In the genomic region with DNA sequence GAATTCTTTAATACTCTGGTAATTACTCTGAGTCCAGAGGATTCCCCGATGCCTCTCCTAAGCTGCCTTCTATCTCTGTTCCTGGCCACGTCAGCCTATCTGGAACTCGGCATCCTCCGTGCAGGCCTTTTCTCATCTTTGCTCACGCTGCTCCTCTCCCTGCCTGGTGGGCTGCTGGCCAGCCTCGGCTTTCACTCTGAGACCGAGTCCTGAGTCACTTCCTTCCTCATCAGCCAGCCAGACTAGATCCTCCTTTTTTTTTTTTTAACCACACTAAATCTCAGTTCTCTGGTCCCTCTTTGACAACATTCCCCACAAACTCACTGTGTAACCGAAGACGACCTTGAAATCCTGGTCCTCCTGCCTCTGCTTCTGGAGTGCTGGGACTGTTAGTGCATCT, we compare ENCODE assay signal across 8 mouse cellular contexts. TPM values are rescaled to one million over a fixed set of nuclear protein-coding genes. Genes with fewer than 3 reads are reported as not detected.
A peak's percentile ranks its signal among the peaks of the same experiment; 100 is the strongest.
DNase-seq lines count a peak whose midpoint lies in the region; ATAC-seq lines count a peak whose summit lies in the region.

No protein-coding gene starts in this region.

- DNase-seq in left cerebral cortex, postnatal 14 days (ENCODE audit: low spot score in 2 of 2): peak; percentile 48 to 59
- DNase-seq in left cerebral cortex, adult 11 months (ENCODE audit: low spot score): no peak
- peak; percentile 65 to 84 for DNase-seq in adrenal gland, postnatal 36 days
- no peak for DNase-seq in yolk sac, embryonic 10.5 days (ENCODE audit: low spot score)
- no peak for DNase-seq in B cell, adult 2 months

- peaks cover 20% of the 10 kb centered on the region for H3K36me3 ChIP-seq in heart, embryonic 14.5 days (ENCODE audit: control insufficient read depth, insufficient read depth, low read length)
- H3K36me3 ChIP-seq in macrophage (ENCODE audit: inconsistent target): no peaks in the 10 kb centered on the region
- H3K36me3 ChIP-seq in midbrain, embryonic 16.5 days (ENCODE audit: control insufficient read depth, insufficient read depth, low read length): no peaks in the 10 kb centered on the region

- peaks cover 13% of the 10 kb centered on the region for H3K79me2 ChIP-seq in macrophage (ENCODE audit: inconsistent target)

- H3K4me2 ChIP-seq in heart, embryonic 14.5 days (ENCODE audit: low read length): no peak overlapping the region
- no peak overlapping the region for H3K4me2 ChIP-seq in midbrain, embryonic 16.5 days (ENCODE audit: low read length)

- 46% methylated on average over 9 of the region's 9 CpGs for WGBS in heart, embryonic 14.5 days
- 1% methylated on average over 9 of the region's 9 CpGs for WGBS in macrophage (ENCODE audit: missing documents)
- WGBS in midbrain, embryonic 16.5 days: 86% methylated on average over 9 of the region's 9 CpGs

- no peak overlapping the region for H3K4me3 ChIP-seq in heart, embryonic 14.5 days (ENCODE audit: control insufficient read depth in 1 of 2, insufficient read depth in 1 of 2, low read depth in 1 of 2, low read length in 2 of 2)
- H3K4me3 ChIP-seq in macrophage (ENCODE audit: inconsistent target): no peak overlapping the region
- H3K4me3 ChIP-seq in midbrain, embryonic 16.5 days (ENCODE audit: low read depth, low read length): no peak overlapping the region

- peak overlapping the region; percentile 46 to 59; a peak in 3 of 4 replicates for H3K27ac ChIP-seq in heart, embryonic 14.5 days (replicated peaks in 1 of 2; ENCODE audit: control insufficient read depth in 1 of 2, insufficient read depth in 1 of 2, low read depth in 2 of 2, low read length in 2 of 2)
- H3K27ac ChIP-seq in macrophage: peak overlapping the region; percentile 56
- no peak overlapping the region for H3K27ac ChIP-seq in midbrain, embryonic 16.5 days (ENCODE audit: low read length)

- no peaks in the 10 kb centered on the region for H3K27me3 ChIP-seq in heart, embryonic 14.5 days (ENCODE audit: control insufficient read depth, insufficient read depth, low read length)
- no peaks in the 10 kb centered on the region for H3K27me3 ChIP-seq in midbrain, embryonic 16.5 days (ENCODE audit: control insufficient read depth, insufficient read depth, low read depth, low read length)

- no peaks in the 10 kb centered on the region for H3K9me3 ChIP-seq in heart, embryonic 14.5 days (ENCODE audit: control insufficient read depth, low read length)
- H3K9me3 ChIP-seq in midbrain, embryonic 16.5 days (replicated peaks; ENCODE audit: control insufficient read depth, low read length, poor library complexity, severe bottlenecking): no peaks in the 10 kb centered on the region

- peaks cover 13 to 16% of the 10 kb centered on the region in 2 experiments; a peak in 3 of 4 replicates for H3K4me1 ChIP-seq in heart, embryonic 14.5 days (ENCODE audit: control insufficient read depth in 2 of 2, insufficient read depth in 2 of 2, low read length in 2 of 2)
- H3K4me1 ChIP-seq in midbrain, embryonic 16.5 days (ENCODE audit: control insufficient read depth, insufficient read depth, low read length): no peaks in the 10 kb centered on the region

- ATAC-seq in heart, embryonic 14.5 days (ENCODE audit: insufficient number of reproducible peaks, insufficient read depth, low FRiP score, low read depth): no peak
- ATAC-seq in midbrain, embryonic 16.5 days: no peak

- no peak overlapping the region for H3K9ac ChIP-seq in heart, embryonic 14.5 days (ENCODE audit: low read length)
- H3K9ac ChIP-seq in midbrain, embryonic 16.5 days (ENCODE audit: low read depth, low read length): no peak overlapping the region

- intact Hi-C loops in left cerebral cortex, postnatal 14 days (cut with DNase I): no loop called here

RNA-seq across cellular contexts. Expression of a gene that starts 13.2 kb away (rescaled TPM):
- total RNA-seq in left cerebral cortex, postnatal 14 days (2021): under 1 TPM; 0.90 to 0.93 TPM
- total RNA-seq in adrenal gland, postnatal 36 days (2021): 1 to 10 TPM; 2.1 to 2.3 TPM
- 2.5 and 3.1 TPM in 2 replicates for polyA plus RNA-seq in heart, embryonic 14.5 days (2014; fragmentation: Nextera tagmentation; extraction: Ambion mirVana)
- total RNA-seq in macrophage (2018; cell fraction: chromatin; rRNA removed): 1 to 10 TPM; 1.3 to 8.2 (median 3.5) TPM
- total RNA-seq in macrophage (2018; cell fraction: cytosol; rRNA removed): 1 to 10 TPM in 22 of 26 experiments, under 1 TPM in 4; 0.38 to 2.9 (median 1.6) TPM
- total RNA-seq in macrophage (2018; cell fraction: nucleus; rRNA removed): 10 to 100 TPM in 1 of 26 experiments, 1 to 10 TPM in 25; 1.1 to 12.0 (median 3.1) TPM
- polyA plus RNA-seq in macrophage (2018): 1.5 to 5.0 TPM (median 2.6 TPM) in 3 replicates
- polyA plus RNA-seq in midbrain, embryonic 16.5 days (2015; fragmentation: Nextera tagmentation; extraction: Ambion mirVana): 1.4 and 1.6 TPM in 2 replicates

RNA-seq across cellular contexts. Expression of a gene that starts 20.8 kb away (rescaled TPM):
- 1 to 10 TPM; 3.9 to 4.2 TPM for total RNA-seq in left cerebral cortex, postnatal 14 days (2021)
- 1 to 10 TPM; 1.7 to 2.1 TPM for total RNA-seq in adrenal gland, postnatal 36 days (2021)
- 1.3 and 1.5 TPM in 2 replicates for polyA plus RNA-seq in heart, embryonic 14.5 days (2014; fragmentation: Nextera tagmentation; extraction: Ambion mirVana)
- total RNA-seq in macrophage (2018; cell fraction: chromatin; rRNA removed): 1 to 10 TPM in 2 of 26 experiments, under 1 TPM in 17, not detected in 7; 0.13 to 7.5 (median 0.30) TPM
- total RNA-seq in macrophage (2018; cell fraction: cytosol; rRNA removed): under 1 TPM in 20 of 26 experiments, not detected in 6; 0.03 to 0.29 (median 0.06) TPM
- 1 to 10 TPM in 1 of 26 experiments, under 1 TPM in 14, not detected in 11; 0.11 to 4.8 (median 0.19) TPM for total RNA-seq in macrophage (2018; cell fraction: nucleus; rRNA removed)
- 0.04 to 0.09 TPM (median 0.07 TPM) in 3 replicates for polyA plus RNA-seq in macrophage (2018)
- polyA plus RNA-seq in midbrain, embryonic 16.5 days (2015; fragmentation: Nextera tagmentation; extraction: Ambion mirVana): 4.5 and 5.1 TPM in 2 replicates

RNA-seq across cellular contexts. Expression of a gene that starts 42.1 kb away (rescaled TPM):
- total RNA-seq in left cerebral cortex, postnatal 14 days (2021): 10 to 100 TPM; 30.2 to 53.1 TPM
- total RNA-seq in adrenal gland, postnatal 36 days (2021): 10 to 100 TPM; 60.0 to 74.0 TPM
- polyA plus RNA-seq in heart, embryonic 14.5 days (2014; fragmentation: Nextera tagmentation; extraction: Ambion mirVana): 247 and 296 TPM in 2 replicates
- total RNA-seq in macrophage (2018; cell fraction: chromatin; rRNA removed): 100 to 1,000 TPM in 1 of 26 experiments, 10 to 100 TPM in 17, 1 to 10 TPM in 6, under 1 TPM in 1, not detected in 1; 0.79 to 106 (median 19.0) TPM
- total RNA-seq in macrophage (2018; cell fraction: cytosol; rRNA removed): 10 to 100 TPM in 15 of 26 experiments, 1 to 10 TPM in 7, under 1 TPM in 4; 0.19 to 99.1 (median 14.3) TPM
- total RNA-seq in macrophage (2018; cell fraction: nucleus; rRNA removed): 100 to 1,000 TPM in 6 of 26 experiments, 10 to 100 TPM in 16, 1 to 10 TPM in 2, not detected in 2; 1.7 to 296 (median 18.8) TPM
- 0.34 to 38.1 TPM (median 3.1 TPM) in 3 replicates for polyA plus RNA-seq in macrophage (2018)
- polyA plus RNA-seq in midbrain, embryonic 16.5 days (2015; fragmentation: Nextera tagmentation; extraction: Ambion mirVana): 110 and 114 TPM in 2 replicates

Comparison
In these comparisons a context has a peak if more than half of its experiments do, and no peak if none do; other contexts are left out.
1. DNase-seq: peak in left cerebral cortex, postnatal 14 days (2 of 2) and adrenal gland, postnatal 36 days (2 of 2); none in left cerebral cortex, adult 11 months (single experiment), yolk sac, embryonic 10.5 days (single experiment) and B cell, adult 2 months (0 of 2).